Mouse (Mus musculus) midbrain, postnatal 0 days (tissue): Measurements from ENCODE around the gene Lhfpl1. TPM values are rescaled to one million over a fixed set of nuclear protein-coding genes. Genes with fewer than 3 reads are reported as not detected.

ENCODE experiments used
- ATAC-seq: fragments of 200-750 bp; cut with Nextera tagmentation; 2 replicates; pipeline ENCODE4 v1.8.0; 2017; ENCODE audit warnings: moderate number of reproducible peaks, mild to moderate bottlenecking, moderate TSS enrichment, moderate library complexity; ENCODE audit not compliant: low FRiP score
- DNase-seq: peaks from one replicate; pipeline ENCODE4 v3.0.0-alpha.2; 2015; ENCODE audit warnings: low spot score
- H3K27ac ChIP-seq: fragments of 300-500 bp; sonication (generic); 2 replicates; pipeline ENCODE4 v1.5.1; 2014; ENCODE audit warnings: low read depth, mild to moderate bottlenecking, low read length, mixed read lengths
- H3K27me3 ChIP-seq: fragments of 300-500 bp; sonication (generic); 2 replicates; pipeline ENCODE4 v1.6.1; 2014; ENCODE audit warnings: low read length, control low read depth, mixed read lengths; ENCODE audit not compliant: insufficient read depth
- H3K36me3 ChIP-seq: fragments of 300-500 bp; sonication (generic); 2 replicates; pipeline ENCODE4 v1.6.1; 2014; ENCODE audit warnings: low read length, control low read depth, mixed read lengths; ENCODE audit not compliant: insufficient read depth
- H3K4me1 ChIP-seq: fragments of 300-500 bp; sonication (generic); 2 replicates; pipeline ENCODE4 v1.6.1; 2014; ENCODE audit warnings: mild to moderate bottlenecking, control low read depth, antibody characterized with exemption, low read length, mixed read lengths; ENCODE audit not compliant: insufficient read depth
- H3K4me2 ChIP-seq: fragments of 300-500 bp; sonication (generic); 2 replicates; pipeline ENCODE4 v1.6.1; 2014; ENCODE audit warnings: low read depth, mild to moderate bottlenecking, low read length, mixed read lengths; ENCODE audit not compliant: poor library complexity, severe bottlenecking
- H3K4me3 ChIP-seq: fragments of 300-500 bp; sonication (generic); 2 replicates; pipeline ENCODE4 v1.5.1; 2014; ENCODE audit warnings: low read depth, mild to moderate bottlenecking, low read length, moderate library complexity
- H3K9ac ChIP-seq: fragments of 300-500 bp; sonication (generic); replicated peaks from 2 replicates; pipeline ENCODE4 v1.6.1; 2014; ENCODE audit warnings: mild to moderate bottlenecking, low read length, moderate library complexity, mixed read lengths; ENCODE audit not compliant: poor library complexity, severe bottlenecking
- H3K9me3 ChIP-seq: fragments of 300-500 bp; sonication (generic); 2 replicates; pipeline ENCODE4 v1.6.1; 2016; ENCODE audit warnings: low read length, control low read depth
- CTCF ChIP-seq: IDR thresholded peaks from 2 replicates; pipeline ENCODE4 v1.5.1; 2016; ENCODE audit warnings: antibody characterized with exemption, mild to moderate bottlenecking
- WGBS: fragments of 180-500 bp; shearing (Covaris S2); extraction: QIAGEN DNeasy Blood & Tissue Kit; methylation state at CpG from one replicate; pipeline ENCODE4 v1.1.7; 2014; 5-methylcytosine and 5-hydroxymethylcytosine counted together
- polyA plus RNA-seq: library from polyadenylated mRNA; unstranded; fragments of >200 nt; fragmentation: Nextera tagmentation; extraction: Ambion mirVana; gene quantifications from 2 replicates; pipeline ENCODE4 v1.2.1, GENCODE M21; 2015
- total RNA-seq: library from RNA; depleted of rRNA; stranded (reverse); fragments of >200 nt; gene quantifications from 2 replicates; pipeline ENCODE4 v1.2.3, GENCODE M21; 2014; rRNA removed

Gene Lhfpl1
- total RNA-seq (0.27 TPM in 1 of 2 replicates, not detected in the other), polyA plus RNA-seq (0.30 TPM in 1 of 2 replicates, not detected in the other)

DNA sequence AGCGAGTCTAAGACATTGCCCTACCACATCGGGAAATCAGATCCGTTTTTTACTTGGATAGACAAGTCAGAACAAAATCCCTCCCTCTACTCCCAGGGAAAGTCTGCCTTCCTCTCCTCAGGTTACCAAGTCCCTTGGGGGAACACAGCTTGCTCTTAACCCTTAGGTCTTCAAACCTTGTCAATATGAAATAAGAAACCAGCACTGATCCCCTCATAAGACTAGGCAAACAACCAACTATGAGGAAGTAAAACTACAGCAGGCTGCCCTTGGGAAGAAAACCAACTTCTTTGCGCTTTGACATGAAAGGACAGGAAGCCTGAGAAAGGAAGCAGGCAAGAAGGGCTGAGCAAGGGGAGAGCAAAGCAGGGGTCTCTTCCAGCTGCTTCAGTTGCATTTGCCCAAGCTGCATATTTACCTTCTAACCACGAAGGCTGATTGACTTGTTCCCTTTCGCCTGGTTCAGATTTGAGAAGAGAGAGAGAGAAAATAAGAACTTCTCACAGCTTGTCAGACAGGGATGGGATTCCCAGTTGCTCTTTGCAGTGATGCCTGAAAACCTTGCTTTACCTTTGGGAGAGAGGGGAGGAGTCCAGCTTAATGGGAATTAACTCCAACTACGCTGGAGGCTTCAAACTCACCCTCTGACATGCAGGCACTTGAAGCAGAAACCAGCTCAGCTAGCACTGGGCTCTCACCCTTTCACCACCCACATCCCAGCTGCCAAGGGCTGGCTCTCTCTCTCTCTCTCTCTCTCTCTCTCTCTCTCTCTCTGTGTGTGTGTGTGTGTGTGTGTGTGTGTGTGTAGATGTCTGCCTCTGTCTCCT lies at the start of gene Lhfpl1:
Gene Lhfpl1 (minus strand): TSS at position 713 of the 827 bp plus-strand sequence.
- ATAC-seq, result no peak
- Histone ChIP-seq H3K9me3 (no peaks in the 10 kb centered on the region), H3K36me3 (no peaks in the 10 kb centered on the region), H3K27me3 (no peaks in the 10 kb centered on the region), H3K4me1 (no peaks in the 10 kb centered on the region), H3K27ac (no peak within 1 kb of the TSS), H3K9ac (no peak within 1 kb of the TSS), H3K4me2 (no peak within 1 kb of the TSS), H3K4me3 (no peak within 1 kb of the TSS)
- no peak for DNase-seq
- 42% methylated on average over 7 of the region's 7 CpGs for WGBS
- no peak for TF ChIP-seq CTCF

- DNase-seq (no peak), ATAC-seq (no peak)
- Histone ChIP-seq H3K36me3 (no peaks in the 10 kb centered on the region), H3K4me1 (no peaks in the 10 kb centered on the region), H3K9ac (no peak overlapping the region), H3K27me3 (no peaks in the 10 kb centered on the region), H3K4me3 (no peak overlapping the region), H3K27ac (no peak overlapping the region), H3K9me3 (no peaks in the 10 kb centered on the region), H3K4me2 (no peak overlapping the region)
- 76% methylated on average over 5 of the region's 5 CpGs for WGBS
- TF ChIP-seq CTCF, result no peak
Measured at GRCm38 (mm10) chrX:145371839-145372238, 22.9 kb upstream of the Lhfpl1 start.

- 95% methylated on average over 4 of the region's 4 CpGs for WGBS
- no peak for TF ChIP-seq CTCF
- no peak for ATAC-seq
- H3K4me2 ChIP-seq, result no peak overlapping the region
- H3K9ac ChIP-seq, result no peak overlapping the region
- no peaks in the 10 kb centered on the region for H3K27me3 ChIP-seq
- H3K4me3 ChIP-seq, result no peak overlapping the region
- no peak for DNase-seq
- no peaks in the 10 kb centered on the region for H3K4me1 ChIP-seq
- no peaks in the 10 kb centered on the region for H3K36me3 ChIP-seq
- H3K27ac ChIP-seq, result no peak overlapping the region
- no peaks in the 10 kb centered on the region for H3K9me3 ChIP-seq
Measured at GRCm38 (mm10) chrX:145362527-145362926, 13.6 kb upstream of the Lhfpl1 start.

DNA sequence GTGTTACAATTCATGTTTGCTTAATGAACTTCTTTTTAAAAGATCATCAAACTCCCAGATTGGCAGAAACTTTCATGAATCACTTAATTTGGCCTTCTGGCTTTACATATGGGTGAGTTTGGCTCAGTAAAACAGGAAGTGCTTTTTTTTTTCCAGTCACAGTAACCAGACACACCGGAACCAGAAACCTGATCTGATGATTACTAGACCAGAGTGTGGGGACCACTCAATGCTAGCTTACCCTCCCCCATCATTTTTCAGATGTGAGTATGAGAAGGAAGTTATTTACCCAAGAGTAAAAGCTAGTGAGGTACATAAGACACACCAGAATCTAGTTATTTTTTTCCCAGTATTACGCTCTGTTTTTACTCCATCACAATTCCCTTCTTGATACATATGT lies 6.5 kb downstream of the Lhfpl1 start:
- no peak overlapping the region for H3K4me3 ChIP-seq
- H3K4me1 ChIP-seq, result no peaks in the 10 kb centered on the region
- H3K9me3 ChIP-seq, result no peaks in the 10 kb centered on the region
- no peak overlapping the region for H3K9ac ChIP-seq
- no peak overlapping the region for H3K4me2 ChIP-seq
- ATAC-seq (no peak), DNase-seq (no peak)
- WGBS, result 87% methylated on average over 2 of the region's 2 CpGs
- no peak overlapping the region for H3K27ac ChIP-seq
- H3K27me3 ChIP-seq, result no peaks in the 10 kb centered on the region
- TF ChIP-seq CTCF, result no peak
- H3K36me3 ChIP-seq, result no peaks in the 10 kb centered on the region

- Histone ChIP-seq H3K9me3 (no peaks in the 10 kb centered on the region), H3K27me3 (no peaks in the 10 kb centered on the region), H3K36me3 (no peaks in the 10 kb centered on the region), H3K27ac (no peak overlapping the region), H3K4me1 (no peaks in the 10 kb centered on the region), H3K4me3 (no peak overlapping the region), H3K4me2 (no peak overlapping the region), H3K9ac (no peak overlapping the region)
- no peak for ATAC-seq
- WGBS, result 61% methylated on average over 1 of the region's 1 CpGs
- no peak for TF ChIP-seq CTCF
- DNase-seq, result no peak
Measured at GRCm38 (mm10) chrX:145336141-145336540, 12.7 kb downstream of the Lhfpl1 start.

DNA sequence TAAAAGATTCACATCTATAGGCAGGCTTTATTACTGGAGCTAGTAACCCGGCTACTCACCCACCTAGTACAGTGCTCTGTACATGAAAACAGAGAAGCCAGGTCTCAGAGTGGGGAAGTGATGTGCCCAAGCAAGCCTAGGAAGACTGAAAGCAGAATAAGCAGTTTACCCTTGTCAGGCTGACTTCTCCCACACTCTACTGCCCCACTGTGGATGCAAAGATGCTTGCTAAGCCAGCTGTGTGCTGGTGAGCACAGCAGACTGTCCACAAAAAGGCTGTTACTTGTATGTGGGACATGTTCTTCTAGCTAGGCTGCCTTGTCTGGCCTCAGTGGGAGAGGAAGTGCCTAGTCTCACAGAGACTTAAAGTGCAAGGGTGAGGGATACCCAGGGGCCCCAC lies 40.3 kb downstream of the Lhfpl1 start:
- WGBS, result 94% methylated on average over 1 of the region's 1 CpGs
- ATAC-seq, result no peak
- Histone ChIP-seq H3K4me2 (no peak overlapping the region), H3K4me1 (no peaks in the 10 kb centered on the region), H3K27me3 (no peaks in the 10 kb centered on the region), H3K4me3 (no peak overlapping the region), H3K36me3 (no peaks in the 10 kb centered on the region), H3K27ac (no peak overlapping the region), H3K9me3 (no peaks in the 10 kb centered on the region), H3K9ac (no peak overlapping the region)
- TF ChIP-seq CTCF, result peak; percentile 66
- peak; percentile 32 for DNase-seq
